Mouse (Mus musculus) layer of hippocampus, adult 9-11 months (tissue): ENCODE measurements around the gene Otud7b.
"Not testable (repeated sequence)": the region's sequence is repeated elsewhere in the genome, so short reads cannot be mapped to it uniquely, and the experiment has no call there.

Experiments
- DNase-seq: peaks from one replicate; pipeline ENCODE4 v3.0.0; 2022

Otud7b gene

GRCm38 (mm10) chr3:96181510-96182381 lies 77.4 kb downstream of the Otud7b start:
- DNase-seq, result no peak

- no peak for DNase-seq
Measured at GRCm38 (mm10) chr3:96182382-96182776, 78.1 kb downstream of the Otud7b start.

GRCm38 (mm10) chr3:96192977-96193376 lies 88.7 kb downstream of the Otud7b start:
- no peak for DNase-seq

GRCm38 (mm10) chr3:96194966-96195365 lies 90.6 kb downstream of the Otud7b start:
- no peak for DNase-seq

- DNase-seq, result no peak
Measured at GRCm38 (mm10) chr3:96195616-96196313, 91.4 kb downstream of the Otud7b start.

GRCm38 (mm10) chr3:96196437-96197128 lies 92.3 kb downstream of the Otud7b start:
- no peak for DNase-seq

- DNase-seq, result peak; percentile 94
Measured at GRCm38 (mm10) chr3:96197129-96197749, 92.9 kb downstream of the Otud7b start.

GRCm38 (mm10) chr3:96198181-96198580 lies 93.9 kb downstream of the Otud7b start:
- DNase-seq, result no peak

- DNase-seq, result not testable (repeated sequence)
Measured at GRCm38 (mm10) chr3:96198601-96199251, 94.4 kb downstream of the Otud7b start.

- no peak for DNase-seq
Measured at GRCm38 (mm10) chr3:96199731-96200130, 95.4 kb downstream of the Otud7b start.

- DNase-seq, result no peak
Measured at GRCm38 (mm10) chr3:96207819-96208218, 103.5 kb downstream of the Otud7b start.

- DNase-seq, result no peak
Measured at GRCm38 (mm10) chr3:96209242-96209641, 104.9 kb downstream of the Otud7b start.
